Mouse (Mus musculus) cortical plate, adult 2 months (tissue): Measurements from ENCODE around the gene Sbf2.

Experiments
- CTCF ChIP-seq: fragments of 200-500 bp; IDR thresholded peaks from 2 replicates; pipeline ENCODE4 v1.5.1; 2011; ENCODE audit warnings: mild to moderate bottlenecking, control low read depth, low read length; ENCODE audit not compliant: insufficient read depth; ENCODE audit errors: extremely low read depth
- POLR2A ChIP-seq: fragments of 200-500 bp; IDR thresholded peaks from 2 replicates; pipeline ENCODE4 v1.6.1; 2011; ENCODE audit warnings: mild to moderate bottlenecking, low read length, control low read depth; ENCODE audit not compliant: insufficient read depth; ENCODE audit errors: extremely low read depth

DNA sequence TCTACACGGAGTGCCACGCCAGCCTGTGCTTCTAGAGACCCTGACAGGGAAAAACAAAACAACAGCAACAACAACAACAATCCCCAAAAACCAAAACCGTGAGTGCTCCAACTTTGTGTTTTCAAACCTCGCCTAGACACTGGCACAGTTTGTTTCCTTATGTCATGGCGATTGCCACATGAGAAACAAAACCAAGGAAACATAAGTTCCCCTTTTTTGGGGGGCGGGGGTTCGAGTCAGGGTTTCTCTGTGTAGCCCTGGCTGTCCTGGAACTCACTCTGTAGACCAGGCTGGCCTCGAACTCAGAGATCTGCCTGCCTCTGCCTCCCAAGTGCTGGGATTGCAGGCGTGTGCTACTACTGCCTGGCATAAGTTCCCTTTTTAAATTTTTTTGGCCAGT is 346.7 kb downstream of the Sbf2 start:
- TF ChIP-seq CTCF (no peak), POLR2A (no peak)
